Comparison of ENCODE assay signal across 17 mouse cellular contexts in the genomic region with DNA sequence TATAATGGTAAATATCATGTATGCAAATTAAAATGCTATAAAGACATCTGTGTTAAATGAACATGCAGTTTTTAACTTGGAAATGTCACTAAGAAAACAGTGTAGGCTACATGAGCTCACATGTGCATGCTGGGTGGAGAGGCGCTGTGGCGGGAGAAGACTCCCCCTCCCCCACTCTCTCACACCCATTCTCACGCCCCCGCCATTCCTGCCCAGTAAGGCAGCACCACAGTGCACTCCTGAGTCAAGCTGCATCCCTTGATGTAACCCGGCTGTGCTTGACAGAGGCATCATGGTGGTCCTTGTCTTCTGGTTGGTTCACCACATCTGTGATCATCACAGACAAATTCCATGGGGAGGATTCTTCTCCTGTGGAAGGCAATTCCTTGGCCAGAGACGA.
"Had no signal": no experiment of that assay in that cellular context is flagged by ENCODE, and none has a peak within 500 bp of the region (broad histone marks: within the 10 kb centered on the region; RNA-seq: fewer than 3 reads in every experiment).

No protein-coding gene starts in this region.

- H3K9ac ChIP-seq: intestine, embryonic 15.5 days; liver, embryonic 13.5 days; midbrain, embryonic 13.5 days; neural tube, embryonic 13.5 days had no signal

- ATAC-seq: intestine, embryonic 15.5 days; lung, postnatal 0 days; midbrain, embryonic 13.5 days; midbrain, embryonic 16.5 days had no signal

- H3K27me3 ChIP-seq: intestine, embryonic 15.5 days; liver, embryonic 13.5 days; megakaryocyte, embryonic 14.5 days; midbrain, embryonic 13.5 days; neural tube, embryonic 13.5 days had no signal

- H3K27ac ChIP-seq: intestine, embryonic 15.5 days; left cerebral cortex, adult 2 months; liver, embryonic 13.5 days; midbrain, embryonic 10.5 days; midbrain, embryonic 13.5 days; neural tube, embryonic 13.5 days had no signal

- H3K4me3 ChIP-seq: intestine, embryonic 15.5 days; left cerebral cortex, adult 2 months; liver, embryonic 13.5 days; midbrain, embryonic 10.5 days; midbrain, embryonic 13.5 days; myocyte; neural tube, embryonic 13.5 days had no signal

- H3K4me2 ChIP-seq: intestine, embryonic 15.5 days; liver, embryonic 13.5 days; midbrain, embryonic 13.5 days; neural tube, embryonic 13.5 days had no signal

- DNase-seq: kidney, adult 18-20 months; layer of hippocampus, postnatal 36 days; liver, embryonic 13.5 days; lung, adult 2 months; lung, postnatal 36 days; retina, postnatal 1 day; thymus, adult 18-20 months; thymus, postnatal 36 days had no signal

- H3K4me1 ChIP-seq: intestine, embryonic 15.5 days; liver, embryonic 13.5 days; megakaryocyte, embryonic 14.5 days; midbrain, embryonic 10.5 days; neural tube, embryonic 13.5 days had no signal

- H3K9me3 ChIP-seq: intestine, embryonic 15.5 days; midbrain, embryonic 10.5 days; midbrain, embryonic 13.5 days; neural tube, embryonic 13.5 days had no signal

- H3K36me3 ChIP-seq: intestine, embryonic 15.5 days; liver, embryonic 13.5 days; midbrain, embryonic 10.5 days; midbrain, embryonic 13.5 days; neural tube, embryonic 13.5 days had no signal
